ENCODE assay signal across 24 mouse cellular contexts in genomic region chr14:75399678-75400077, GRCm38 (mm10). TPM values are rescaled to one million over a fixed set of nuclear protein-coding genes. Genes with fewer than 3 reads are reported as not detected.
DNase-seq lines count a peak whose midpoint lies in the region; ATAC-seq and TF ChIP-seq lines count a peak whose summit lies in the region.
"Had no signal": no experiment of that assay in that cellular context is flagged by ENCODE, and none has a peak within 500 bp of the region (broad histone marks: within the 10 kb centered on the region; RNA-seq: fewer than 3 reads in every experiment).

No protein-coding gene starts in this region.

- no peak overlapping the region for H3K27ac ChIP-seq in hindbrain, embryonic 11.5 days (ENCODE audit: low read depth, low read length)
- H3K27ac ChIP-seq in hindbrain, postnatal 0 days, result no peak overlapping the region
- H3K27ac ChIP-seq in MEL (ENCODE audit: control insufficient read depth, low read depth, low read length), result no peak overlapping the region
- no peak overlapping the region for H3K27ac ChIP-seq in lung, postnatal 0 days (ENCODE audit: low read length)
- H3K27ac ChIP-seq: embryonic facial prominence, embryonic 13.5 days; embryonic facial prominence, embryonic 15.5 days; forebrain, embryonic 10.5 days; forebrain, embryonic 12.5 days had no signal

- no peak for TF ChIP-seq RAD21 in MEL (IDR thresholded peaks at IDR 0.05; ENCODE audit: low read depth, low read length)

- no peak for TF ChIP-seq CTCF in hindbrain, postnatal 0 days (IDR thresholded peaks at IDR 0.05; ENCODE audit: low read depth)
- no peak for TF ChIP-seq CTCF in MEL (IDR thresholded peaks at IDR 0.05 in 2 of 3, conservative IDR thresholded peaks at IDR 0.05 in 1 of 3; ENCODE audit: control insufficient read depth in 1 of 3, insufficient read depth in 1 of 3, low read depth in 2 of 3, low read length in 3 of 3, poor library complexity in 1 of 3, severe bottlenecking in 1 of 3)
- no peak for TF ChIP-seq CTCF in lung, postnatal 0 days (IDR thresholded peaks at IDR 0.05)

- ATAC-seq in hindbrain, embryonic 11.5 days (ENCODE audit: low FRiP score), result 0 out of 2 replicates have a peak, but pooled peaks have one; percentile 19
- no peak for ATAC-seq in hindbrain, postnatal 0 days
- ATAC-seq in lung, postnatal 0 days, result no peak
- ATAC-seq: forebrain, embryonic 14.5 days; forebrain, embryonic 16.5 days had no signal

- H3K4me2 ChIP-seq in hindbrain, embryonic 11.5 days (replicated peaks; ENCODE audit: low read depth, low read length), result no peak overlapping the region
- H3K4me2 ChIP-seq in hindbrain, postnatal 0 days (ENCODE audit: low read depth, low read length), result no peak overlapping the region
- H3K4me2 ChIP-seq in lung, postnatal 0 days (replicated peaks; ENCODE audit: low read depth, low read length), result no peak overlapping the region
- H3K4me2 ChIP-seq: embryonic facial prominence, embryonic 13.5 days; embryonic facial prominence, embryonic 15.5 days; forebrain, embryonic 12.5 days had no signal

- TF ChIP-seq POLR2A in MEL (IDR thresholded peaks at IDR 0.05; ENCODE audit: control insufficient read depth in 1 of 2, insufficient read depth in 1 of 2, low read depth in 1 of 2, low read length in 2 of 2, poor library complexity in 1 of 2), result no peak

- no peaks in the 10 kb centered on the region for H3K27me3 ChIP-seq in hindbrain, embryonic 11.5 days (ENCODE audit: control insufficient read depth, insufficient read depth, low read length)
- H3K27me3 ChIP-seq in hindbrain, postnatal 0 days (ENCODE audit: insufficient read depth, low read length), result no peaks in the 10 kb centered on the region
- no peaks in the 10 kb centered on the region for H3K27me3 ChIP-seq in MEL (ENCODE audit: control insufficient read depth in 1 of 2, insufficient read depth in 2 of 2, low read length in 2 of 2)
- no peaks in the 10 kb centered on the region for H3K27me3 ChIP-seq in lung, postnatal 0 days (replicated peaks; ENCODE audit: insufficient read depth, low read length)
- H3K27me3 ChIP-seq: embryonic facial prominence, embryonic 13.5 days; embryonic facial prominence, embryonic 15.5 days; forebrain, embryonic 12.5 days had no signal

- H3K36me3 ChIP-seq in hindbrain, embryonic 11.5 days (ENCODE audit: control insufficient read depth, insufficient read depth, low read length), result no peaks in the 10 kb centered on the region
- H3K36me3 ChIP-seq in hindbrain, postnatal 0 days (ENCODE audit: insufficient read depth, low read length), result no peaks in the 10 kb centered on the region
- peaks cover 0 to 2% of the 10 kb centered on the region in 2 experiments; a peak in 1 of 4 replicates for H3K36me3 ChIP-seq in MEL (ENCODE audit: control insufficient read depth in 1 of 2, insufficient read depth in 2 of 2, low read length in 2 of 2)
- H3K36me3 ChIP-seq in lung, postnatal 0 days (ENCODE audit: insufficient read depth, low read length), result no peaks in the 10 kb centered on the region
- H3K36me3 ChIP-seq: embryonic facial prominence, embryonic 13.5 days; embryonic facial prominence, embryonic 15.5 days; forebrain, embryonic 10.5 days; forebrain, embryonic 12.5 days; G1E had no signal

- H3K79me2 ChIP-seq in MEL (ENCODE audit: control insufficient read depth, insufficient read depth, low read length, poor library complexity), result no peaks in the 10 kb centered on the region

- no peak overlapping the region for H3K9ac ChIP-seq in hindbrain, embryonic 11.5 days (ENCODE audit: low read depth, low read length)
- H3K9ac ChIP-seq in hindbrain, postnatal 0 days (replicated peaks; ENCODE audit: low read length), result no peak overlapping the region
- no peak overlapping the region for H3K9ac ChIP-seq in MEL (ENCODE audit: control insufficient read depth, low read depth, low read length, poor library complexity, severe bottlenecking)
- H3K9ac ChIP-seq in lung, postnatal 0 days (replicated peaks; ENCODE audit: low read depth), result no peak overlapping the region
- H3K9ac ChIP-seq: embryonic facial prominence, embryonic 13.5 days; embryonic facial prominence, embryonic 15.5 days; forebrain, embryonic 12.5 days had no signal

- no peak for DNase-seq in hindbrain, embryonic 11.5 days (ENCODE audit: low spot score)
- DNase-seq in hindbrain, postnatal 0 days (ENCODE audit: low spot score), result no peak
- DNase-seq in 416B (ENCODE audit: low read depth) (peak; percentile 87), MEL (ENCODE audit: low read depth, low spot score) (peak; percentile 12)
- no peak for DNase-seq in lung, postnatal 0 days (ENCODE audit: low spot score)
- DNase-seq: adrenal gland, adult 2 months; adrenal gland, postnatal 10 days; adrenal gland, postnatal 25 days; cerebellum, adult 11 months; cerebellum, adult 18-20 months; cerebellum, adult 8-10 months; cerebellum, adult 9-11 months; cerebellum, postnatal 14 days; cerebellum, postnatal 36 days; embryo, embryonic 11 days had no signal

- no peaks in the 10 kb centered on the region for H3K9me3 ChIP-seq in hindbrain, embryonic 11.5 days (ENCODE audit: control insufficient read depth, low read length)
- H3K9me3 ChIP-seq in hindbrain, postnatal 0 days (ENCODE audit: low read length), result no peaks in the 10 kb centered on the region
- H3K9me3 ChIP-seq in MEL (replicated peaks; ENCODE audit: insufficient read depth, low read length), result no peaks in the 10 kb centered on the region
- H3K9me3 ChIP-seq in lung, postnatal 0 days (ENCODE audit: low read length), result no peaks in the 10 kb centered on the region
- H3K9me3 ChIP-seq: embryonic facial prominence, embryonic 13.5 days; embryonic facial prominence, embryonic 15.5 days; forebrain, embryonic 10.5 days; forebrain, embryonic 12.5 days; G1E had no signal

- H3K4me1 ChIP-seq in hindbrain, embryonic 11.5 days (replicated peaks; ENCODE audit: control insufficient read depth, insufficient read depth, low read length), result no peaks in the 10 kb centered on the region
- H3K4me1 ChIP-seq in hindbrain, postnatal 0 days (ENCODE audit: insufficient read depth, low read length), result no peaks in the 10 kb centered on the region
- peaks cover 0 to 6% of the 10 kb centered on the region in 2 experiments; a peak in 1 of 4 replicates for H3K4me1 ChIP-seq in MEL (ENCODE audit: control insufficient read depth in 1 of 2, insufficient read depth in 2 of 2, low read length in 2 of 2)
- H3K4me1 ChIP-seq in lung, postnatal 0 days (ENCODE audit: insufficient read depth, low read depth, low read length), result no peaks in the 10 kb centered on the region
- H3K4me1 ChIP-seq: embryonic facial prominence, embryonic 13.5 days; embryonic facial prominence, embryonic 15.5 days had no signal

- WGBS in hindbrain, embryonic 11.5 days, result 84% methylated on average over 2 of the region's 2 CpGs
- 74% methylated on average over 2 of the region's 2 CpGs for WGBS in hindbrain, postnatal 0 days
- 66% methylated on average over 2 of the region's 2 CpGs for WGBS in lung, postnatal 0 days

- TF ChIP-seq EP300 in MEL (IDR thresholded peaks at IDR 0.05; ENCODE audit: low read depth in 1 of 2, low read length in 2 of 2), result no peak
- TF ChIP-seq EP300 in lung, postnatal 0 days (IDR thresholded peaks at IDR 0.05), result no peak

- H3K4me3 ChIP-seq in hindbrain, embryonic 11.5 days (ENCODE audit: low read depth, low read length), result no peak overlapping the region
- H3K4me3 ChIP-seq in hindbrain, postnatal 0 days (ENCODE audit: low read length), result no peak overlapping the region
- H3K4me3 ChIP-seq in MEL (ENCODE audit: control insufficient read depth in 1 of 2, insufficient read depth in 1 of 2, low read depth in 2 of 2, low read length in 2 of 2), result no peak overlapping the region
- H3K4me3 ChIP-seq in lung, postnatal 0 days (ENCODE audit: low read depth, low read length), result no peak overlapping the region
- H3K4me3 ChIP-seq: embryonic facial prominence, embryonic 13.5 days; embryonic facial prominence, embryonic 15.5 days; erythroblast, embryonic 14.5 days; forebrain, embryonic 10.5 days; forebrain, embryonic 12.5 days had no signal

TF ChIP-seq in MEL, 35 proteins besides CTCF, POLR2A, EP300 and RAD21:
- no peak for TF ChIP-seq ETS1 (IDR thresholded peaks at IDR 0.05; ENCODE audit: low read depth, low read length)

RNA-seq across cellular contexts. Expression of gene Siah3, which starts 56.1 kb away (rescaled TPM):
- polyA plus RNA-seq in hindbrain, embryonic 11.5 days (2014; fragmentation: Nextera tagmentation; extraction: Ambion mirVana), result 2.2 and 2.4 TPM in 2 replicates
- 8.2 and 11.1 TPM in 2 replicates for total RNA-seq in hindbrain, postnatal 0 days (2014; rRNA removed)
- 2.5 and 3.1 TPM in 2 replicates for polyA plus RNA-seq in hindbrain, postnatal 0 days (2015; fragmentation: Nextera tagmentation; extraction: Ambion mirVana)
- total RNA-seq in MEL (2012; rRNA removed), result 0.04 and 0.07 TPM in 2 replicates
- polyA plus RNA-seq in MEL (2012; ENCODE audit: insufficient read depth in 1 of 2, insufficient read length in 2 of 2, low read depth in 1 of 2, low replicate concordance in 2 of 2, missing spikeins in 1 of 2), result under 1 TPM in 1 of 2 experiments, not detected in 1; 0.29 TPM
- not detected in 2 replicates for polyA plus RNA-seq in lung, postnatal 0 days (2015; fragmentation: Nextera tagmentation; extraction: Ambion mirVana)
- polyA plus RNA-seq: C2C12, G1E had no signal

Comparison
In these comparisons a context has a peak if more than half of its experiments do, and no peak if none do; other contexts are left out.
1. DNase-seq: peak in 416B (single experiment) and MEL (single experiment); none in hindbrain, embryonic 11.5 days (single experiment), hindbrain, postnatal 0 days (single experiment) and lung, postnatal 0 days (single experiment).